Mouse (Mus musculus) thymus, postnatal 14 days (tissue): ENCODE results near the gene Tm9sf1.

Experiments used
- DNase-seq: peaks from one replicate; pipeline ENCODE4 v3.0.0; 2021

The Tm9sf1 gene

DNA sequence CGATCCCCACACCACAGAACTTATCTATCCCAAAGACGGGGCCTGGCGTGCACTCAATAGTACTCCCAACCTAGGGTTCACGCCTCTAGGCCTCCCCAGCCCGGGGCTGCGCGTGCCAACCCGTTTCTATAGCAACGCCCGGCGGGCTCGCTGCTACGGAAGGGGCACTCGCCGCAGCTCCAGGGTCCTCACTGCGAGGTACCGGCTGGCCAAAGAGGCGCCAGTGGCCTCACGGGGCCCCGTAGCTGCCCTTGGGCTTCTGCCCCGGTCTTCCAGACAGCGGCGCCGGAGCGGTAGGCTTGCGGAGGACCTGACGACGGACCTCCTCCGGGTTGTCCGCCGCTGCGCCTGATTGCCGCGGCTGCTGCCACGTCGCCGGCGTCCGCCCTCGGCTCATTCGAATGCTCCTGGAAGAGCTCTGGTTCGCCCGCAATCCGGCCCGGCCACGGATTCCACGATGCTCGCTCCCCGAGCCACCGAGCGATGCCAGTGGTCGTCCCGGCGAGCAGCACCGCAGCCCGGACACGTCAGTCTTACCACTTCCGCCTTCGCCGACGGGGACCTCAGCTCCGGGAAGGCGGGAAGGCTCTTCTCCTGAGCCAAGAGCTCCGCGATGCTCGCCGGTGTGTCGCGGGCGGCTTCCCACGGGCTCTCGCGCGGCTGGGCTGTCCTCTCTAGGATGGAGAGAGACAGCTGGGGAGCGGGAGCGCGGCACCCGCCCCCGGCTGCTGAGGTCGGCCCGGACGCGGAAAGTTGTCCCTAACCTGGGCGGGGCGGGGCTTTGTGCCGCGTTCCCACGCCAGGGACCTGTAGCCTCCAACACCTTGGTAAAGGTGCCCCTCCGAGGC, at the start of gene Tm9sf1:
Gene Tm9sf1, minus strand, starts transcription at position 747 of the 848 bp plus-strand sequence.
- peak; percentile 83 for DNase-seq

GRCm38 (mm10) chr14:55689433-55689832, 45.8 kb upstream of the Tm9sf1 start:
- DNase-seq = no peak

- DNase-seq = no peak
Observed at GRCm38 (mm10) chr14:55682118-55682493, 38.5 kb upstream of the Tm9sf1 start.

- peak; percentile 94 for DNase-seq
Observed at GRCm38 (mm10) chr14:55681160-55682117, 37.8 kb upstream of the Tm9sf1 start, which contains the start of gene Tinf2. Tinf2 (minus strand) TSS chr14:55681820.

DNA sequence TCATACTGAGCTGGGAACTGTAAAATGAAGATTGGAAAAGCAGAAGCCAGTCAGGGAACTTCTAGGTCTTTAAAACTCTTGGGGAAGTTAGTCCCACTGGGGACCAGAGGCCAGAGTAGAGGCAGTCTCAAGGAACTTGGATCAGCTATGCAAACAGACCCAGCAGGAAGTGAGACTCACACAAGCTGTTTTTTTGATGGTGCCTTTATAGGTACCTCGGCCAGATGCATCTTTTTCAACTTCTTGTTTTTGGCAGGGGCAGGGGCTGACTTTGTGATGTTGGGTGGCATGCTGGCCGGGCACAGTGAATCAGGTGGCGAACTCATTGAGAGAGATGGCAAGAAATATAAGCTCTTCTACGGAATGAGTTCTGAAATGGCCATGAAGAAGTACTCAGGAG, 34.0 kb upstream of the Tm9sf1 start:
- no peak for DNase-seq

GRCm38 (mm10) chr14:55672741-55673060, 29.1 kb upstream of the Tm9sf1 start:
- DNase-seq = no peak

DNA sequence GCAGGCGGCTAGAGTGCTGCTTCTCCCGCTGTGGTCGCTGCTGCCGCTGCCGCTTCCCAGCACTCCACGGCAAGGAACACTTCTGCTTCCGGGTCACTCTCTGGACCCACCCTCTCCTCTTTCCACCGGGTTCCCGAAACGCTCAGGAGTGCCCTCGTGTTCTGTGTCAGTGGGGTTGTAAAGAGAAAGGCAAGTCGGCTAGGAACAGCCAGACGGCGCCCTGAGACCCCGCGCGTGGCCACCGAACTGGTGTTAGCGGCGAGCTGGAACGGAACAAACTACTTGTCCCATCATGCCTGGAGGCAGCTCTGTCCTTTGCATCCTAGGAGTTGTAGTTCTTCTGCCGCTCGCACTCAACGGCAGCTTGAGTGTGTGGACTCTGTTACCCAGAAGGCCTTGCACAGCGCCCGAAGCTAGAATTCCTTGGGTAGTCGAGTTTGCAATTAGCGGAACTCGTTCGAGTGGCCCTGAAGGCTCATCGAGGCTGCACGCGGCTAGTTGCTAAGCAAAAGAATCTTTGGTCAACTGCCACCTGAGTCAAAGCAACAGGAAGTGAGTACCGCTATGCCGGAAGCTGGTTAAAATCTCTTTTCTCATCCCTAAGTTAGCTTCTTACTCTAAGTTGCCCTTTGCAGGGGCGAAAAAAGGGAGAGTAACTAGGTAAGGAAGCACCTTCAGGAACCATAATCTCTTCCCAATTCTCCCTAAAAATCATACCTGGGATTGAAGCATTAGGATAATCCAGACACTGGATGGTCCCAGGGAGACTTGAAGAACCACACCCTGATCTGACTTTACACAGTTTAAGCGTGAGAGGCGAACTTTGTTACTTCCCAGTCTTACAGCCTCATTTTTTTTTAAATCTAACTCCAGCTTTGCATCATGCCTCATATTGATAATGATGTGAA, 28.5 kb upstream of the Tm9sf1 start, which contains the start of the genes Gmpr2 and Nedd8:
Gene Gmpr2, plus strand, starts transcription at position 109 of the 908 bp plus-strand sequence.
Gene Nedd8, minus strand, starts transcription at position 292 of the 908 bp plus-strand sequence.
- peak; percentile 87 for DNase-seq

- DNase-seq = no peak
Observed at GRCm38 (mm10) chr14:55671486-55671832, 27.9 kb upstream of the Tm9sf1 start.

GRCm38 (mm10) chr14:55660636-55661035, 17.0 kb upstream of the Tm9sf1 start:
- DNase-seq = no peak

- DNase-seq = peak; percentile 82
Observed at GRCm38 (mm10) chr14:55659960-55660573, 16.5 kb upstream of the Tm9sf1 start, which contains the start of gene Mdp1. Mdp1 (minus strand) TSS chr14:55660508.

- DNase-seq = no peak
Observed at GRCm38 (mm10) chr14:55658011-55658410, 14.4 kb upstream of the Tm9sf1 start.

- DNase-seq = no peak
Observed at GRCm38 (mm10) chr14:55656935-55657334, 13.3 kb upstream of the Tm9sf1 start.

DNA sequence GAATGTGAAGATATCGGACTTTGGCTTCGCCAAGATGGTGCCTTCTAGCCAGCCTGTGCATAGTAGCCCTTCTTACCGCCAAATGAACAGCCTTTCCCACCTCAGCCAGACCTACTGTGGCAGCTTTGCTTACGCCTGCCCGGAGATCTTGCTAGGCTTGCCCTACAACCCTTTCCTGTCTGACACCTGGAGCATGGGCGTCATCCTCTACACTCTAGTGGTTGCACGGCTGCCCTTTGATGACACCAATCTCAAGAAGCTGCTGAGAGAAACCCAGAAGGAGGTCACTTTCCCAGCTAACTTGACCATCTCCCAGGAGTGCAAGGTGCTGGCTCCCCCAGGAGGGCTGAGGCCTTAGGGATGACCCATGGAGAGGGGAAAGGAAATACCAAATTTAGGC, 7.9 kb upstream of the Tm9sf1 start:
- peak; percentile 66 for DNase-seq

- no peak for DNase-seq
Observed at GRCm38 (mm10) chr14:55649884-55650283, 6.3 kb upstream of the Tm9sf1 start, which contains the start of gene Tssk4. Tssk4 (plus strand) TSS chr14:55650184.

GRCm38 (mm10) chr14:55644261-55644888, 769 bp upstream of the Tm9sf1 start:
- peak; percentile 30 for DNase-seq

DNA sequence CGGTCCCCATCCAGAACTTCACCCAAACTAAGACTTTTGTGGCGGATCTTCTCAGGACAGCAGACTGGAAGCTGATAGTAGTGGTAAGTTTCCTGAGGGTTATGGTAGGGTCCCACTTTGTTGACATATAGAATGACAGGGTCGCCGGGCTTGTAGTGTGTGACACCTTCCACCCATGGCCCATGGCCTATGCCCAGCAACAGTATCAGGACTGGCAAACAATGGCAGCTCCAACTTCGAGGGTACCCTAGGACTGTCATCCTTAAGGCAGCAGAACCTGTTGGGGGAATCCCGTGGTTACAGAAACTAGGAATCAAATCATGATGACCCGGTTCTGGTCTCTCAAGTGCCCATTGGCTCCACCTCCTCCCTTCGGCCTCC, 937 bp downstream of the Tm9sf1 start:
- no peak for DNase-seq

GRCm38 (mm10) chr14:55641291-55641690, 2.3 kb downstream of the Tm9sf1 start:
- DNase-seq = no peak

GRCm38 (mm10) chr14:55640816-55641215, 2.8 kb downstream of the Tm9sf1 start:
- no peak for DNase-seq

- DNase-seq = no peak
Observed at GRCm38 (mm10) chr14:55637795-55638194, 5.8 kb downstream of the Tm9sf1 start, which contains the start of gene Gm49378. Gm49378 (minus strand) TSS chr14:55637895.

DNA sequence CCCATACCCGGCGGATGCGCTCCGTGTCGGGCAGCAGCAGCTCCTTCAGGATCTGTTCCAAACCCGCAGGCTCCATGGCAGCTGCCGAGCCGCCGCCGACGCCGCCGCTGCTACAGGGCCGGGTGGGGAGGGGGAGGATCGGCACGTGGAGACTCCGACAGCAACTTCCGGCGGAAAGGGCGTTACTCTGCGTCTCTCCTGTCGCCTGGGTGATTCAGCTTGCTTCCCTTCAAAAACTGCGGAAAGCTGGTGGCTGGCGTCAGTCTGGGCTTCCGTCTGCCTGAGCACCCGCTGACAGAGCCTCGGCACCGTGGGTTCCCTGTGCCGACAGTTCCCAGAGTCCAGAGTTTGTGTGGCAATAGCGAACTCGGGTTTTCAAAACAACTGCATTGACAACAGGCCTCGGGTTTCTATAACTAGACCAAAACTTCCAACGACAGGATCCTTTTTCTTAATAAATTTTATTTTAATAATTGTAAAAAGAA, 8.0 kb downstream of the Tm9sf1 start, which contains the start of gene Ipo4:
Gene Ipo4, minus strand, starts transcription at position 435 of the 485 bp plus-strand sequence.
- DNase-seq = peak; percentile 91
